Mouse (Mus musculus) lung, embryonic 15.5 days (tissue): ENCODE data around the gene Arap2. TPM values are rescaled to one million over a fixed set of nuclear protein-coding genes. Genes with fewer than 3 reads are reported as not detected.

Experiments
- ATAC-seq: fragments of 200-750 bp; cut with Nextera tagmentation; 2 replicates; pipeline ENCODE4 v1.8.0; 2017; ENCODE audit warnings: moderate number of reproducible peaks, borderline replicate concordance; ENCODE audit not compliant: low FRiP score, low TSS enrichment; ENCODE audit errors: extremely low read depth
- H3K27ac ChIP-seq: fragments of 300-500 bp; sonication (generic); 2 replicates; pipeline ENCODE4 v1.5.1; 2015; ENCODE audit warnings: moderate library complexity, mild to moderate bottlenecking, inconsistent platforms
- H3K27me3 ChIP-seq: fragments of 300-500 bp; sonication (generic); 2 replicates; pipeline ENCODE4 v1.6.1; 2015; ENCODE audit warnings: inconsistent platforms
- H3K36me3 ChIP-seq: fragments of 300-500 bp; sonication (generic); 2 replicates; pipeline ENCODE4 v1.6.1; 2015; ENCODE audit warnings: inconsistent platforms
- H3K4me1 ChIP-seq: fragments of 300-500 bp; sonication (generic); 2 replicates; pipeline ENCODE4 v1.6.1; 2015; ENCODE audit warnings: inconsistent platforms
- H3K4me2 ChIP-seq: fragments of 300-500 bp; sonication (generic); 2 replicates; pipeline ENCODE4 v1.6.1; 2015; ENCODE audit warnings: inconsistent platforms, mild to moderate bottlenecking, moderate library complexity
- H3K4me3 ChIP-seq: fragments of 300-500 bp; sonication (generic); 2 replicates; pipeline ENCODE4 v1.5.1; 2015; ENCODE audit warnings: mild to moderate bottlenecking, inconsistent platforms
- H3K9ac ChIP-seq: fragments of 300-500 bp; sonication (generic); 2 replicates; pipeline ENCODE4 v1.6.1; 2015; ENCODE audit warnings: inconsistent platforms
- H3K9me3 ChIP-seq: fragments of 300-500 bp; sonication (generic); 2 replicates; pipeline ENCODE4 v1.6.1; 2016; ENCODE audit warnings: inconsistent platforms
- WGBS: fragments of 180-500 bp; shearing (Covaris S2); methylation state at CpG from one replicate; pipeline ENCODE4 v1.1.7; 2015; 5-methylcytosine and 5-hydroxymethylcytosine counted together
- polyA plus RNA-seq: library from polyadenylated mRNA; unstranded; fragments of >200 nt; fragmentation: Nextera tagmentation; extraction: Ambion mirVana; gene quantifications from 2 replicates; pipeline ENCODE4 v1.2.1, GENCODE M21; 2015

Gene Arap2
- polyA plus RNA-seq, 1 experiment from 2014 or later: 7.3 TPM

DNA sequence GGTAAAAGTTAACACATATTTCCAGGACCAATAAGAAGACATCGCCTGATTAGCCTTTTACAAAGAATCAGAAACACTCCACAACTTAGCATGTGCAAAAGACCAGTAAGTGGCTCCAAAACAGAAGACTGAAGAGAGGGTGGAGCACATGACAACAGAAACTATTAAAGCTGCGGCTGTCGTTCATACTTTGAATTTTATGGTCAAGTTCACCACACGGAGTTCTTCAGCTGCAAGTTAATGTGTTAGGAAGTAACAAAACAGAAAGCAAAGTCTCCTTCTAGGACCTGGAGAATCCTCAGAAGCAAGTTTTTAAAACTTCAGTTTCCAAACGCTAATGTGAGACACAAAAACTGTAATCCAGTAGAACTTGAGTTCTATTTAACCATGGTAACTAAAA lies 1.8 kb downstream of the Arap2 start:
- no peak for ATAC-seq
- peak overlapping the region; percentile 84 for H3K4me2 ChIP-seq
- H3K4me1 ChIP-seq: peaks cover 16% of the 10 kb centered on the region; the same call in 1 of the 2 replicates
- no peaks in the 10 kb centered on the region for H3K36me3 ChIP-seq
- no peaks in the 10 kb centered on the region; the same call in 1 of the 2 replicates for H3K27me3 ChIP-seq
- 48% methylated on average over 5 of the region's 5 CpGs for WGBS
- H3K9ac ChIP-seq: no peak overlapping the region
- peak overlapping the region; percentile 5; the same call in 1 of the 2 replicates for H3K4me3 ChIP-seq
- no peaks in the 10 kb centered on the region for H3K9me3 ChIP-seq
- H3K27ac ChIP-seq: no peak overlapping the region

DNA sequence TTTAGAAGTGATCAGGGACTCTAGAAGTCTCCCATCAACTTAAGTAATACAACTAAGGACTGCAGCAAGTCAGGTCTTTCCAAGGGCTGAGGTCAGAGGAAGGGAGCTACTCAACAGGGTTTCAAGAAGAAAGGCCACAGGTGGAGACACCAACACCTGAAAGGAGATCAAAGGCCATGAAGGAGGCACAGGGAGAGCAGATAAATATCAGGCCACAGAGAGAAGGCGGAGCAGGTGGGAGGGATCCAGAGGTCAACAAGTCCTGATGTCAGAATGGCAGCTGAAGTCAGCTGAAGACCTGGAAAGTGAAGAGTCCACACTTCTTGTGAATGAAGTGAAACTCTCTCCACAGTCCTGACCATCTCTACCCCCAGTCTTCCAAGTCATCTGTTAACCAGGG lies 2.9 kb downstream of the Arap2 start:
- Histone ChIP-seq H3K27ac (peak overlapping the region; percentile 61), H3K27me3 (no peaks in the 10 kb centered on the region; the same call in 1 of the 2 replicates), H3K4me3 (no peak overlapping the region), H3K4me2 (peak overlapping the region; percentile 22; the same call in 1 of the 2 replicates), H3K9ac (no peak overlapping the region), H3K36me3 (no peaks in the 10 kb centered on the region), H3K9me3 (no peaks in the 10 kb centered on the region), H3K4me1 (peaks cover 16% of the 10 kb centered on the region; the same call in 1 of the 2 replicates)
- WGBS: 69% methylated on average over 1 of the region's 1 CpGs
- ATAC-seq: no peak

DNA sequence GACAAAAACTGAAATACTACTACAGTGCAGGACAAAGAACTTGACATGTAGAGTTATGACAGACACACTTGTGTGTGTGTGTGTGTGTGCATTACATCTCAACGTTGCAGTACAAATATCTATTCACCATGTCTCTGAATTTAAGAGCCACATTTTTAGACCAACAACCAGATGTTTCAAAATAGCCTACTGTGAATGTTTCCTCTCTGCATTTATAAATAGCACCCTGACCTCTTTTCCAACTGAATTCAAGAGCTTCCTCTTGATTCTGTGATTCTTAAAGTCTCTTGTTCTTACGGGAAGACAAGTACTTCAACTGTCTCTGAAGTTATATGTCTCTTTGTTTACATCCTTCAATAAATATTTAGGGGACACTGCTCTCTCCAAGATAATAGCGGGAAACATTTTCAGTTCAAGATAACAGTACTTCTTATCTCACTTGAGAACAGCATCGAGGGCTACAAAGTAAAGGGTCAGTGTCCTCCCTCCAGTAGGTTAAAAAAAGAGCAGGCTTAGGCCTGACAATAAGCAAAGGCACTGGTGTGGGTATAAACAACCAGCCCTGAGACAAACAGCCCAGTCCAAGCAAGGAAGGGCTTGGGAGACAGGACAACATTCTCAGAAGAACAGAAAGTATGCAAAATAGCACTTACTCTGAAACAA lies 3.5 kb downstream of the Arap2 start:
- no peak overlapping the region for H3K4me3 ChIP-seq
- H3K36me3 ChIP-seq: no peaks in the 10 kb centered on the region
- no peaks in the 10 kb centered on the region for H3K9me3 ChIP-seq
- no peak overlapping the region for H3K9ac ChIP-seq
- H3K27ac ChIP-seq: peak overlapping the region; percentile 61
- H3K4me1 ChIP-seq: peaks cover 16% of the 10 kb centered on the region; the same call in 1 of the 2 replicates
- no peak overlapping the region for H3K4me2 ChIP-seq
- WGBS: 8% methylated on average over 4 of the region's 4 CpGs
- peak; percentile 16; the same call in 1 of the 2 replicates for ATAC-seq
- H3K27me3 ChIP-seq: no peaks in the 10 kb centered on the region; the same call in 1 of the 2 replicates

DNA sequence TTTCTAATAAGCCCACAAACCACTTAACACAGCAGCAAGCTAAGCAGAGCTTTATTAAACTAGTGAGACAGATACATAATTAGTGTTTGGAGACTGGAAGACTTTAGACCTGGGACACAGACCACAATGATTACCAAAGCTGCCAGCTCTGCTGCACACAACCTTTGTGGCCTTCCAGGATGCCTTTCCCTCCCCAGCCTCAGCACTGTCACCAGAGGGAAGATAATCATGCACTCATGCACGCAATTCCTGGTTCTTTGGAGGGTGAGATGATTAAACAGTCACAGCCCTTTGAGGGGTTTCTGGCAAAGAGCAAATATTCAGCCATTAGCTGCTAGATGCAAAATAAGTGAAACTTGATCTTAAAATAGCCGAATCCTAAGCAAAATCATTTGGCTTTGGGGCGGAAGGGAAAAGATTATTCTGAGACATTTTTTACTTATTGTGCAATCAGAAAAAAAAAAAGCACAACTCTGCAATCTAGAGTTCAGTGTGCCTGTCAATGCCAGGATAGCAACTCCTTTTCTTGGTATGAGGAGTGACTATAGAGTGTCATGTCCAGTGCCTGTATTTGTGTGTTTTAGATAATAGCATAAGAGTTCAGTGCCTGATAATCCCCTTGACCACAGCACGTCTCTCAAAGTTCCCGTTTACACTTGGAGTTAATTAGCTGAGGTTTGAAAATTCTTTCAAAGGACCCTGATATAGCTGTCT lies 5.0 kb downstream of the Arap2 start:
- peak overlapping the region; percentile 24; the same call in 1 of the 2 replicates for H3K27ac ChIP-seq
- no peak overlapping the region for H3K9ac ChIP-seq
- no peak overlapping the region for H3K4me2 ChIP-seq
- H3K4me3 ChIP-seq: no peak overlapping the region
- no peak; the same call in 1 of the 2 replicates for ATAC-seq
- H3K27me3 ChIP-seq: no peaks in the 10 kb centered on the region; the same call in 1 of the 2 replicates
- H3K9me3 ChIP-seq: no peaks in the 10 kb centered on the region
- no peaks in the 10 kb centered on the region for H3K36me3 ChIP-seq
- H3K4me1 ChIP-seq: peaks cover 16% of the 10 kb centered on the region; the same call in 1 of the 2 replicates
- WGBS: 16% methylated on average over 5 of the region's 5 CpGs

DNA sequence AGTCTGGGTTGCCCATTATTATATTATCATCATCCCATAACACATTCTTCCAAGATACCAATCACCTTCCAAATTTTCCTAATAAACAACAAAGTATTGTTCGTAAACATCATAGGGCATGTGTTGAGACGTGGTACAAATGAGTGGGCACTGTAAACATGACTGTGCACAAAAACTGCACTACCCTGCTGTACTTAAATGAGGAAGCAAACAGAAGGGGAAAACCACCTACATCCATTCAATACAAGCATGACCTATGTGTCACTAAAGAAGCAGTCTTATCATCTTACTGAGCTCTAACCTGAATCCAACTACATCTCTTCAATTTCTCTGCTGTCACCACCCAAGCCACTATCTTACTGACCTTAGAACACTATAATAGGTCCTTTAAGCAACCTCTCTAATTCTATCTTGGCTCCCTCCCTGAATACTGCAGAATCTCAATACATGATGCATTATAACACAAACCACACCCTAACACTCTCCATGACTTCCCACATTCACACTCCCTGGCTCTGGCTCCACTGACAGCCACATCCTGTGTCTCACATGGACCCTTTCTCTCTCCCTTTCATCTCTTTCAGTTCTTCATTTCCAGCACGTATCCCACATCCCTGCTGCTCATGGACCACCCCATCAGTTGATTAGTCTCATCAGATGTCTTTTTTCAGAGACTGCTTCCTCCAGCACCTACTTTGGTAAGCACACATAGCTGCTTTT lies 10.0 kb downstream of the Arap2 start:
- Histone ChIP-seq H3K4me1 (peaks cover under 1% of the 10 kb centered on the region; the same call in 1 of the 2 replicates), H3K27me3 (no peaks in the 10 kb centered on the region; the same call in 1 of the 2 replicates), H3K9ac (no peak overlapping the region), H3K36me3 (no peaks in the 10 kb centered on the region), H3K4me3 (no peak overlapping the region), H3K4me2 (no peak overlapping the region), H3K9me3 (no peaks in the 10 kb centered on the region), H3K27ac (no peak overlapping the region)
- WGBS: 60% methylated on average over 3 of the region's 3 CpGs
- no peak for ATAC-seq

DNA sequence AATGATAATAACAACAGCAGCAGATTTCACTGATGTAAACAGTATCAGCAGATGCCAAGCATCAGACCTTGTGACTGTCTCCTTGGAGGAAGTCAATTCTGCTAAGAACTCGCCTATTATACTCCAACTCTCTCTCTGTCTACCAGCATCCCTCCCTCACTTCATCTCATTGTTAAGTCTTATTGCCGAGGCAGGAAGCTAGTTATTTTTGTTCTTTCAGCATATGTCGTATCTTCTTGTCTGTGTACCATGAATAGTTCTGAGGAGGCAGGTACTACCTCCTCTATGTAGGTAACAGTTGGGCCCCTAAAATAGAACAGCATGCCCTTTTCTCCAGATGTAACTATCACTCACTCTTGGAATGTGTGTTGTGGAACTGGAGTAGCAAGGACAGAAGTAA lies 13.0 kb downstream of the Arap2 start:
- Histone ChIP-seq H3K9me3 (no peaks in the 10 kb centered on the region), H3K4me2 (no peak overlapping the region), H3K36me3 (no peaks in the 10 kb centered on the region), H3K4me3 (no peak overlapping the region), H3K4me1 (no peaks in the 10 kb centered on the region), H3K27me3 (no peaks in the 10 kb centered on the region; the same call in 1 of the 2 replicates), H3K9ac (no peak overlapping the region), H3K27ac (no peak overlapping the region)
- WGBS: 68% methylated on average over 3 of the region's 3 CpGs
- no peak for ATAC-seq

DNA sequence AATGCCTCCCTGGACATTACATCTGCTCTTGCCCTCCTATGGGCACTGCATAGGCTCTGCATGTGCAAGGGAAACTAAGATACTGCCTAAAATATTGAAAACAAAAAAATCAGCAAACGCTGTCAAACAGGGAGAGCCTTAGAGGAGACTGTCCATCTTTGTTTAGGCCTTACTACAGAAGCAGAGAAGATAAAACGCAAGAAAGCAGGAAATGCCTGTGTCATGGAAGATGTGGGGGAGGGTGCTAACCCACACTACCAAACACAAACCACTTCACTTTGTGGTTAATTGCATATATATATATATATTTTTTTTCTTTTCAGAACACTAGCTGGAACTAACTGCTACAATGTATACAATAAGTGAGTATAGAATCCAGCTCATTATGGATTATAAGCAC lies 14.3 kb downstream of the Arap2 start:
- Histone ChIP-seq H3K4me3 (no peak overlapping the region), H3K9ac (no peak overlapping the region), H3K9me3 (no peaks in the 10 kb centered on the region), H3K4me2 (no peak overlapping the region), H3K36me3 (no peaks in the 10 kb centered on the region), H3K27me3 (no peaks in the 10 kb centered on the region; the same call in 1 of the 2 replicates), H3K27ac (no peak overlapping the region), H3K4me1 (no peaks in the 10 kb centered on the region)
- peak; percentile 42; the same call in 1 of the 2 replicates for ATAC-seq
- WGBS: 46% methylated on average over 2 of the region's 2 CpGs

DNA sequence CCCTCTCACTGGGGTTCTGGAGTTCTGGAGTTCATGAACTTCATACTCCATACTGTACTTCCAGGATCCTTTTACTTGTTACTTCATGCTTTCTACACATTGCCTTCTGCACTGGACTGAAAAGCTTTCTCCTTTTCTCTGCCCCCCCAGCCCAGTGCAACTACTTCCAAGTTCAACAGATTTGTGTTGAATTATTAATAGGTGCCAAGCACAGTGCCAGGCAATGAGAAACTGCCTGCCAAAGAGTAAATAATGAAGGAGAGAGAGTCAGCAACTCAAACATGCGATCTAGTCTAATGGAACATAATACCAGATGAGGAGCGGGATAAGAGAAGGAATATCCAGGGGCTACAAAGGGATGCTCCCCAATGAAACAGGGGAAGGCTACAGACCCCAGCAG lies 17.8 kb downstream of the Arap2 start:
- WGBS: 93% methylated on average over 2 of the region's 2 CpGs
- H3K4me1 ChIP-seq: no peaks in the 10 kb centered on the region
- no peak overlapping the region for H3K27ac ChIP-seq
- H3K4me2 ChIP-seq: no peak overlapping the region
- no peaks in the 10 kb centered on the region for H3K9me3 ChIP-seq
- H3K27me3 ChIP-seq: no peaks in the 10 kb centered on the region; the same call in 1 of the 2 replicates
- no peak overlapping the region for H3K9ac ChIP-seq
- no peak overlapping the region for H3K4me3 ChIP-seq
- ATAC-seq: no peak
- no peaks in the 10 kb centered on the region for H3K36me3 ChIP-seq

DNA sequence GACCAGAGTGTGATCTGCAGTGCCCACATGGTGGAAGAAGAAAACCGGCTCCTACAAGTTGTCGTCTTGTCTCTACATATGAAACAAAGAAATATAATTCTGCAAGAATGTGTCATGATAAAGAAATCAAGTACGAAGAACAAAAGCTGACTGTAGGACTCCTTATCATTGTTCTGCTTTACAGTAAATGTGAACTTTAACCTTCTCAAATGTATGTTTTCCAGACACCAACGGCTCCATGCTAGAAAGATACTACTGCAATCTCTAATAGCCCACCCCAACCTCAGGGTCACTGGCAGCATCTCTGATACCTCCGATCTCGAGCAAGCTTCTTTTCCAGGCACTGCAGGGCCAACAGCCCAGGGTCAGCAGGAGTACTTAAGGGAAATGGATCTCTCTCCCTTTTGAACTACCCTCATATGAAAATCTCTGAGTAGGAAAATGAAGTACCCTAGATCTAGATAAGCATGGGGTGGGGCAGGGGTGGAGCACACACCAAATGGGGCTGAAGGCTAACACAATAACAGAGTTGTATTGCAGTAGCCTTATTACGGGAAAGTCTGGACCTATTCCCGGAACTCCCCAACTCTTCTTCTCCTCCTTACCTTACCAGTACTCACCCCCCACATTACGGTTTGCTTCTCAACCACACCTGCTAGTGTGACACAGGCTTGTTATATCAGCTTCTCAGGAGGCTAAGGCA lies 22.6 kb downstream of the Arap2 start:
- Histone ChIP-seq H3K27ac (no peak overlapping the region), H3K4me1 (0 out of 2 replicates have a peak, but pooled peaks cover 3% of the 10 kb centered on the region), H3K4me2 (no peak overlapping the region), H3K9me3 (no peaks in the 10 kb centered on the region), H3K36me3 (no peaks in the 10 kb centered on the region), H3K27me3 (no peaks in the 10 kb centered on the region; the same call in 1 of the 2 replicates), H3K4me3 (no peak overlapping the region), H3K9ac (no peak overlapping the region)
- 57% methylated on average over 9 of the region's 9 CpGs for WGBS
- ATAC-seq: no peak

DNA sequence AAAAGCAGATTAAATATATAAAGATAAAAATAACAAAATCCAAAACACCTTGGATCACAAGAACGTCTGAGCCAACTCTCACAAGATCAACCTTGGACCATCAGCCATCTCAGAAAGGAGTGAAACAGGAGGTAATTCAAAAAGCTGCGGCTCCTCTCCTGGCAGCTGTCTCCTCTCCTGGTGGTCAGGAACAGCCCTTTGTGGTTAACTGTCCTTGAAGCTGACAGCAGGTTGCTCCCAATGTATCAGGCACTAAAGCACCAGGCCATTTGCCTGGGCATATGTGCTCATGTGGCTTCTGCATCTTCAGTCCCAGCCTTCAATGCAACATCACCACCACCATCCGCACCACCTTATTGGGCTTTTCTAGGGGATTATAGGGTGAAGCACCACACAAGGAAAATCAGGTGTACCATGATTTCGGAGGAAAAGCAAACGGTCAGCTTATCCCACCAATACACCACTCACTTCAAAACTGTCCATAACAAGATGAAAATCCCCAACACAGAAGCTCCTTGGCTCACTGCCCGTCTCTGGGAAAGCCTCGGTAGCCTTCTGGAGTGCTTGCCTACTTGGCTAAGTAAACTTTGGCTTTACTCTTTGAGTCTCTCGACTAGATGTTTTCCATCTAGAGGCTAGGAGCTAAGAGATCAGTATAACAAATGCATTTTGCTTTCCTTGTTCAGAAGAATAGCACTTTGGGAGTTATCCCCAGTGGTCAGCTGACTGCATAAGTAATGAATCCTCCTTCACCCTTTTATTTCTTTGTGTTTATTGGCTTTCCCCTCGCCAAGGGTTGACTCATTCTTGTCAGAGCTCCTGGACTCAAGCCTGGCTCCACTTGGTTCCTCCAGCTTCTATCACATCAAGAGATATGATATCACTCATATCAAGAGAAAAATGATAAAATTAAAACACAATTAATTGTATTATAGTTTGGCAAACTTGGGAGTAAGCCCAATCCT lies 26.2 kb downstream of the Arap2 start:
- Histone ChIP-seq H3K4me3 (no peak overlapping the region), H3K27ac (no peak overlapping the region), H3K36me3 (no peaks in the 10 kb centered on the region), H3K27me3 (no peaks in the 10 kb centered on the region; the same call in 1 of the 2 replicates), H3K9me3 (no peaks in the 10 kb centered on the region), H3K9ac (no peak overlapping the region), H3K4me1 (0 out of 2 replicates have a peak, but pooled peaks cover 3% of the 10 kb centered on the region), H3K4me2 (no peak overlapping the region)
- no peak for ATAC-seq
- WGBS: 49% methylated on average over 9 of the region's 9 CpGs
